Mouse (Mus musculus) cerebellum, adult 2 months (tissue): Measurements from ENCODE around the gene Eomes. TPM values are rescaled to one million over a fixed set of nuclear protein-coding genes. Genes with fewer than 3 reads are reported as not detected.

Experiments
- DNase-seq, 2 experiments: peaks; one replicate each; pipeline ENCODE4 v3.0.0; 2021
- H3K27ac ChIP-seq: fragments of 200-500 bp; 2 replicates; pipeline ENCODE4 v1.5.1; 2012; ENCODE audit warnings: low read length, control low read depth, inconsistent platforms; ENCODE audit not compliant: insufficient read depth
- H3K27me3 ChIP-seq: fragments of 200-500 bp; 2 replicates; pipeline ENCODE4 v1.6.1; 2012; ENCODE audit warnings: inconsistent platforms, mild to moderate bottlenecking, low read length, moderate library complexity; ENCODE audit not compliant: control insufficient read depth, insufficient read depth
- H3K4me1 ChIP-seq: fragments of 200-500 bp; 2 replicates; pipeline ENCODE4 v1.6.1; 2011; ENCODE audit warnings: low read length; ENCODE audit not compliant: control insufficient read depth, insufficient read depth
- H3K4me3 ChIP-seq: fragments of 200-500 bp; replicated peaks from 2 replicates; pipeline ENCODE3; 2011; ENCODE audit warnings: mild to moderate bottlenecking, low read depth, low read length, control low read depth; ENCODE audit not compliant: insufficient read depth
- CTCF ChIP-seq: fragments of 200-500 bp; IDR thresholded peaks from 2 replicates; pipeline ENCODE4 v1.5.1; 2011; ENCODE audit warnings: low read depth, mild to moderate bottlenecking, control low read depth, low read length, moderate library complexity, borderline replicate concordance; ENCODE audit not compliant: insufficient read depth
- POLR2A ChIP-seq: fragments of 200-500 bp; IDR thresholded peaks from 2 replicates; pipeline ENCODE4 v1.6.1; 2011; ENCODE audit warnings: low read length, control low read depth, borderline replicate concordance; ENCODE audit not compliant: insufficient read depth
- WGBS: fragments of 180-500 bp; shearing (Covaris S2); methylation state at CpG from one replicate; pipeline ENCODE4 v1.1.7; 2018; 5-methylcytosine and 5-hydroxymethylcytosine counted together
- polyA plus RNA-seq: library from polyadenylated mRNA; depleted of rRNA; stranded (reverse); fragments of >200 nt; gene quantifications from 2 replicates; pipeline ENCODE4 v1.2.3, GENCODE M21; 2012

Gene Eomes
- polyA plus RNA-seq, 1 experiment, result 6.0 TPM

- WGBS, result 2% methylated on average over 87 of the region's 87 CpGs
- TF ChIP-seq CTCF (peak; percentile 27; the same call in 1 of the 2 replicates), POLR2A (no peak)
- H3K4me3 ChIP-seq, result peak overlapping the region; percentile 54
- no peaks in the 10 kb centered on the region for H3K27me3 ChIP-seq
- no peaks in the 10 kb centered on the region for H3K4me1 ChIP-seq
- peak overlapping the region; percentile 36; the same call in 1 of the 2 replicates for H3K27ac ChIP-seq
- DNase-seq, result peak; percentile 67 to 76
These were observed 961 bp downstream of the Eomes start for GRCm38 (mm10) chr9:118478839-118479507.

GRCm38 (mm10) chr9:118479508-118480291, 1.7 kb downstream of the Eomes start:
- no peaks in the 10 kb centered on the region for H3K27me3 ChIP-seq
- 47% methylated on average over 23 of the region's 23 CpGs for WGBS
- peak overlapping the region; percentile 54 for H3K4me3 ChIP-seq
- H3K4me1 ChIP-seq, result no peaks in the 10 kb centered on the region
- DNase-seq, result no peak
- TF ChIP-seq POLR2A (no peak), CTCF (no peak)
- no peak overlapping the region for H3K27ac ChIP-seq

GRCm38 (mm10) chr9:118480292-118480690, 2.3 kb downstream of the Eomes start:
- DNase-seq, result peak in 1 of 2 experiments; percentile 31
- H3K4me1 ChIP-seq, result no peaks in the 10 kb centered on the region
- 61% methylated on average over 14 of the region's 14 CpGs for WGBS
- TF ChIP-seq POLR2A (no peak), CTCF (no peak)
- H3K27ac ChIP-seq, result no peak overlapping the region
- H3K4me3 ChIP-seq, result peak overlapping the region; percentile 5
- no peaks in the 10 kb centered on the region for H3K27me3 ChIP-seq

DNA sequence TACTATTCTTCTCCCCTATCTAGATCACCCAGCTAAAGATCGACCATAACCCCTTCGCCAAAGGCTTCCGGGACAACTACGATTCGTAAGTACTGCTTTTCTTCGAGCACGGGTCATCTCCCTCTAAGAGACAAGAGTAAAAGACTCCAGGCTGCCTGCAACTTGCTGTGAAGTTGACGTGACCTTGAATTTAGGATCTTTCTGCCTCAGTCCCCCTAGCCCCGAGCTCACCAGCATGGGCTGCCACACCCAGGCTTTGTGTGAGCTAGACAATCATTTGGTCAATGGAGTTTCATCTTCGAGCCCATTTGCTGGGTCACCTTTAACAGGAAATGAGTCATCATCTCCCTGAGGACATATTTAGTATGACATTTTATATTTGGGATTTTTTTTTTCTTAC, 4.2 kb downstream of the Eomes start:
- WGBS, result 86% methylated on average over 10 of the region's 10 CpGs
- no peak overlapping the region for H3K4me3 ChIP-seq
- DNase-seq, result no peak
- TF ChIP-seq CTCF (no peak), POLR2A (no peak)
- no peak overlapping the region for H3K27ac ChIP-seq
- H3K27me3 ChIP-seq, result no peaks in the 10 kb centered on the region
- no peaks in the 10 kb centered on the region for H3K4me1 ChIP-seq

DNA sequence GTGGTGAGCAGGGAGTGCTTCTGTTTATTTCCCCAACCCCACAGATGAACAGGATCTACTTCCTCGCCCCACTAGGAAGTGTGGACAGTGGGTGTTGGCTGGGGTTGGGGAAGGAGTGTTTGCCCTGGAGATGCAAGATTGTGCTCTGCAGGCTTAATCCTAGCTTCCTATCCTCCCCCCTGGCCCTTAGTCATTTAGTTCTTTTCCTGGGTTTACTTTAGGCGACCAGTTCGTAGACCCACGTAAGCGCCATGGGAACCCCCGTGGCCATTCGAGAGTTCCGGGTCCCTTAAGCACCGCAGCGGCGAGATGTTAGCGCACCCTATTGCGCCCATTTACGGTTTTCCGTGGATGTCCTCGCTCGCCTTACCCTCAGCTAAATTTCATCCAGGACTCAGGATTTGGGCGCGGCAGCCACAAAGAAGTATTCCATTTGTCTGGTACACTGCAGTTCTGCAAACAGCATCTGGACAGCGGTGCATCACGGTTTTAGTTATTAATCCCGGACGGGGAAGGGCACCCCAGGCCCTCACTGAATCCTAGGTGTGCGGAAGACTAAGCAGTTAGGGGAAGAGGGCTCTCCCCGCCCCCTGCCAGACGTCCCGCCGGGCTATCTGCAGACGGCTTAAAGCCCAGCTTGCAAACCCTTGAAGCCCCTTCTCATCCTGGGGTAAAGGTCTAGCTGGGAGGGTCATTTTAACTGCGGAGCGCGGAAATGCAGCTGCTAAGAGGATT, 8.5 kb downstream of the Eomes start:
- WGBS, result 54% methylated on average over 32 of the region's 32 CpGs
- Histone ChIP-seq H3K4me3 (no peak overlapping the region), H3K4me1 (peaks cover 3% of the 10 kb centered on the region; the same call in 1 of the 2 replicates), H3K27me3 (no peaks in the 10 kb centered on the region), H3K27ac (no peak overlapping the region)
- TF ChIP-seq POLR2A (no peak), CTCF (no peak)
- DNase-seq, result no peak

DNA sequence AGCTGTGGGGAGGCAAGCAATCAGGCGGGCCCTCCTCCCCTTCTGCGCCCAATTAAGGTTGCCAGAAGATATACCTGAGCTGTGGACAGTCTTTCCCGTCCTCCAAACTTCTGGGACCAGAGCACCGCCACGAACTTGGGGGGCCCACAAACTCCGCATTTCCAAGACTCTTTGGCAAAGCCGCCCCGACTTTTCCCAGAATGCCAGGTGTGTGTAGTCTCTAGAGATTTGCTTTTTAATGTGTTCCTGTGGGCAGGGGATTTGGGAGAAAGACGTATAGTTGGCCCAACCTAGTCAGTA, 9.0 kb downstream of the Eomes start:
- Histone ChIP-seq H3K27me3 (no peaks in the 10 kb centered on the region), H3K27ac (no peak overlapping the region), H3K4me3 (no peak overlapping the region), H3K4me1 (peaks cover 3% of the 10 kb centered on the region; the same call in 1 of the 2 replicates)
- DNase-seq, result no peak
- 44% methylated on average over 9 of the region's 9 CpGs for WGBS
- TF ChIP-seq POLR2A, result no peak
- TF ChIP-seq CTCF, result no peak

DNA sequence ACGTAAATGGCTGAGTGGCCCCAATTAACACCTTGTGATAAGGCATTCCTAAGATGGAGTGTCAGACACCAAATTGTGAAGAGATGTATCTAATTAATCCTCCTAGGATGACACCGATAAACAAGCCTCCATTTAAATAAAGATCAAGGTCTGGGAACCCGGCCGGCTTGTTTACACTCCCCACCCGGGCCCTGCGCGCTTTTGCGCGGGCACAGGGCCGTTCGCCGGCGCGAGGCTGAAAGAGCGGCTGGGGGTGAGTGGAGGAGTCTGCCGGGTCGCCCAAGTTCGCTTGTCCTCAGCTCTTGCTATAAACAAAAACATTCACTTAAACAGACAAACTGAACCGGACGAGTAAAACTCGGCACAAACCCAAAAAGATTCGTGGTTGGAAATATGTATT, 9.6 kb downstream of the Eomes start:
- H3K27ac ChIP-seq, result no peak overlapping the region
- peak overlapping the region; percentile 97 for H3K4me3 ChIP-seq
- TF ChIP-seq CTCF (no peak), POLR2A (no peak)
- WGBS, result 10% methylated on average over 22 of the region's 22 CpGs
- H3K27me3 ChIP-seq, result no peaks in the 10 kb centered on the region
- H3K4me1 ChIP-seq, result peaks cover 3% of the 10 kb centered on the region; the same call in 1 of the 2 replicates
- DNase-seq, result peak; percentile 40 to 62
